In the genomic region with DNA sequence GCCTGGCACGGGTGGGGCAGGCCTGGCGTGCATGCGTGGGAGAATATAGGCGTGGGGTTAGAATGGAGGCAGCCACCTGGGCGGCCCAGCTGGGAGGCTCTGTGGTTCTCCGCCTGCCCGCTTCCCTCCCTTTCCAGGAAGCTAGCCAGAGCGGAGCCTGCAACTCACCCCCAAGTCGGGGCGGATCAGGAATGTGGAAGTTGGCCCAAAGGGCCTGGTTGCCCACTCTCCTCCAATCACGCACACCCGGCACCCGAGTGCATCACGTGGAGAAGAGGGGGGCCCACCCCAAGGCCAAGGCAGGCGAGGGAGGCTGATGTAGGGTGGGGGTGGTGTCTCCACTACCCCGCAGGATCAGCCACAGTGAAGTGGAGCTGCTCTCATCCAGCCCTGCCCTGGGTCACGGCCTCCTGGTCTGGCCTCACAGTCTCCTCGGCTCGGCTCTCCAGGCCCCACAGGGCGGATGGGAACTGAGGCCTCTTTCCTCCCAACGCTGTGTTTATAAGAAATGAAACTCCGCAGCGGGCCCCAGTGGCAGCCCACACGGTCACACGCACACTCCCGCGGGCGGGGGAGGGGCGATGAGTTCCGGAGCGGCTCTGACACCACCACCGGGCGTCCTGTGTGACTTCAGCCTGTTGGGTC, we compare ENCODE assay signal across 8 mouse cellular contexts. TPM values are rescaled to one million over a fixed set of nuclear protein-coding genes. Genes with fewer than 3 reads are reported as not detected.
DNase-seq lines count a peak whose midpoint lies in the region; ATAC-seq and TF ChIP-seq lines count a peak whose summit lies in the region.

No protein-coding gene starts in this region.

- H3K27ac ChIP-seq in gastrocnemius, adult 2 months = peak overlapping the region; percentile 97
- H3K27ac ChIP-seq in hindbrain, postnatal 0 days = peak overlapping the region; percentile 51
- peak overlapping the region; percentile 86 for H3K27ac ChIP-seq in left cerebral cortex, adult 2 months
- H3K27ac ChIP-seq in macrophage = peak overlapping the region; percentile 93

- H3K4me3 ChIP-seq in gastrocnemius, adult 2 months = peak overlapping the region; percentile 70
- H3K4me3 ChIP-seq in hindbrain, postnatal 0 days (ENCODE audit: low read length) = peak overlapping the region; percentile 19
- H3K4me3 ChIP-seq in left cerebral cortex, adult 2 months = peak overlapping the region; percentile 49
- peak overlapping the region; percentile 36 for H3K4me3 ChIP-seq in macrophage (ENCODE audit: inconsistent target)

- under 1% methylated on average over 33 of the region's 33 CpGs for WGBS in hindbrain, postnatal 0 days
- WGBS in macrophage (ENCODE audit: missing documents) = under 1% methylated on average over 33 of the region's 33 CpGs

- TF ChIP-seq CTCF in gastrocnemius, adult 2 months (IDR thresholded peaks at IDR 0.05) = peak; percentile 55
- peak; percentile 53 for TF ChIP-seq CTCF in hindbrain, postnatal 0 days (IDR thresholded peaks at IDR 0.05; ENCODE audit: low read depth)
- peak; percentile 41 for TF ChIP-seq CTCF in left cerebral cortex, adult 2 months (IDR thresholded peaks at IDR 0.05)

- H3K4me2 ChIP-seq in hindbrain, postnatal 0 days (ENCODE audit: low read depth, low read length) = peak overlapping the region; percentile 60

- H3K4me1 ChIP-seq in hindbrain, postnatal 0 days (ENCODE audit: insufficient read depth, low read length) = peaks cover 27% of the 10 kb centered on the region

- intact Hi-C loops in gastrocnemius, adult 2 months (cut with DNase I) = no loop called here
- intact Hi-C loops in left cerebral cortex, adult 2 months (cut with DNase I) = no loop called here

- no peaks in the 10 kb centered on the region for H3K36me3 ChIP-seq in hindbrain, postnatal 0 days (ENCODE audit: insufficient read depth, low read length)
- no peaks in the 10 kb centered on the region for H3K36me3 ChIP-seq in macrophage (ENCODE audit: inconsistent target)

- ATAC-seq in common myeloid progenitor, adult 5-6 weeks (replicated peaks; ENCODE audit: low read depth, poor library complexity, severe bottlenecking) = peak; percentile 79
- peak; percentile 85 for ATAC-seq in hindbrain, postnatal 0 days

- H3K27me3 ChIP-seq in hindbrain, postnatal 0 days (ENCODE audit: insufficient read depth, low read length) = 0 out of 2 replicates have a peak, but pooled peaks cover 5% of the 10 kb centered on the region

- DNase-seq in T-cell, adult 2 months (ENCODE audit: low spot score) = peak; percentile 96
- DNase-seq in gastrocnemius, adult 2 months = peak; percentile 94
- DNase-seq in hindbrain, postnatal 0 days (ENCODE audit: low spot score) = peak; percentile 82
- peak; percentile 66 to 77 for DNase-seq in left cerebral cortex, adult 2 months (ENCODE audit: extremely low spot score in 1 of 2, low spot score in 2 of 2)
- peak; percentile 76 for DNase-seq in right cerebral cortex, adult 18-20 months
- peak; percentile 79 for DNase-seq in urinary bladder, adult 2 months (ENCODE audit: low spot score)

- H3K9me3 ChIP-seq in hindbrain, postnatal 0 days (ENCODE audit: low read length) = no peaks in the 10 kb centered on the region

- no peaks in the 10 kb centered on the region for H3K79me2 ChIP-seq in macrophage (ENCODE audit: inconsistent target)

- peak overlapping the region; percentile 46 for H3K9ac ChIP-seq in hindbrain, postnatal 0 days (replicated peaks; ENCODE audit: low read length)

RNA-seq across cellular contexts. Expression of a gene that starts 6.2 kb away (rescaled TPM):
- total RNA-seq in common myeloid progenitor, adult 5-6 weeks (2017) = 57.2 and 69.8 TPM in 2 replicates
- total RNA-seq in gastrocnemius, adult 2 months (2021) = 1 to 10 TPM; 6.2 to 7.0 TPM
- total RNA-seq in hindbrain, postnatal 0 days (2014; rRNA removed) = 3.3 and 8.5 TPM in 2 replicates
- 3.7 and 4.4 TPM in 2 replicates for polyA plus RNA-seq in hindbrain, postnatal 0 days (2015; fragmentation: Nextera tagmentation; extraction: Ambion mirVana)
- total RNA-seq in left cerebral cortex, adult 2 months (2021) = 1 to 10 TPM; 6.6 to 8.2 TPM
- total RNA-seq in macrophage (2018; cell fraction: chromatin; rRNA removed) = 1,000 to 10,000 TPM in 16 of 26 experiments, 100 to 1,000 TPM in 10; 182 to 4,122 (median 1,484) TPM
- total RNA-seq in macrophage (2018; cell fraction: cytosol; rRNA removed) = 1,000 to 10,000 TPM in 3 of 26 experiments, 100 to 1,000 TPM in 20, 10 to 100 TPM in 3; 70.8 to 1,263 (median 454) TPM
- total RNA-seq in macrophage (2018; cell fraction: nucleus; rRNA removed) = 1,000 to 10,000 TPM in 16 of 26 experiments, 100 to 1,000 TPM in 10; 125 to 4,136 (median 1,548) TPM
- polyA plus RNA-seq in macrophage (2018) = 39.6 to 162 TPM (median 77.3 TPM) in 3 replicates
- 71.6 and 89.5 TPM in 2 replicates for polyA plus RNA-seq in urinary bladder, adult 2 months (2012; rRNA removed)

RNA-seq across cellular contexts. Expression of a gene that starts 9.4 kb away (rescaled TPM):
- total RNA-seq in common myeloid progenitor, adult 5-6 weeks (2017) = 0.69 TPM in 1 of 2 replicates, not detected in the other
- total RNA-seq in gastrocnemius, adult 2 months (2021) = under 1 TPM; 0.28 to 0.53 TPM
- total RNA-seq in hindbrain, postnatal 0 days (2014; rRNA removed) = not detected in 2 replicates
- polyA plus RNA-seq in hindbrain, postnatal 0 days (2015; fragmentation: Nextera tagmentation; extraction: Ambion mirVana) = not detected in 2 replicates
- 1 to 10 TPM in 1 of 2 experiments, under 1 TPM in 1; 0.52 to 1.1 TPM for total RNA-seq in left cerebral cortex, adult 2 months (2021)
- 1 to 10 TPM in 12 of 26 experiments, under 1 TPM in 2, not detected in 12; 0.88 to 3.4 (median 1.3) TPM for total RNA-seq in macrophage (2018; cell fraction: chromatin; rRNA removed)
- under 1 TPM in 8 of 26 experiments, not detected in 18; 0.14 to 0.42 (median 0.19) TPM for total RNA-seq in macrophage (2018; cell fraction: cytosol; rRNA removed)
- total RNA-seq in macrophage (2018; cell fraction: nucleus; rRNA removed) = 1 to 10 TPM in 12 of 26 experiments, under 1 TPM in 3, not detected in 11; 0.53 to 5.5 (median 1.5) TPM
- not detected in 3 replicates for polyA plus RNA-seq in macrophage (2018)
- 1.8 and 2.3 TPM in 2 replicates for polyA plus RNA-seq in urinary bladder, adult 2 months (2012; rRNA removed)

RNA-seq across cellular contexts. Expression of a gene that starts 43.0 kb away (rescaled TPM):
- not detected in 2 replicates for total RNA-seq in common myeloid progenitor, adult 5-6 weeks (2017)
- total RNA-seq in gastrocnemius, adult 2 months (2021) = not detected
- total RNA-seq in hindbrain, postnatal 0 days (2014; rRNA removed) = 0.11 TPM in 1 of 2 replicates, not detected in the other
- 0.15 TPM in 1 of 2 replicates, not detected in the other for polyA plus RNA-seq in hindbrain, postnatal 0 days (2015; fragmentation: Nextera tagmentation; extraction: Ambion mirVana)
- total RNA-seq in left cerebral cortex, adult 2 months (2021) = not detected
- total RNA-seq in macrophage (2018; cell fraction: chromatin; rRNA removed) = not detected
- not detected for total RNA-seq in macrophage (2018; cell fraction: cytosol; rRNA removed)
- total RNA-seq in macrophage (2018; cell fraction: nucleus; rRNA removed) = under 1 TPM in 1 of 26 experiments, not detected in 25; 0.82 TPM
- not detected in 3 replicates for polyA plus RNA-seq in macrophage (2018)
- polyA plus RNA-seq in urinary bladder, adult 2 months (2012; rRNA removed) = 0.12 and 0.21 TPM in 2 replicates

RNA-seq across cellular contexts. Expression of a gene that starts 56.5 kb away (rescaled TPM):
- total RNA-seq in common myeloid progenitor, adult 5-6 weeks (2017) = 110 and 112 TPM in 2 replicates
- 1 to 10 TPM; 4.1 to 5.2 TPM for total RNA-seq in gastrocnemius, adult 2 months (2021)
- 4.1 and 4.2 TPM in 2 replicates for total RNA-seq in hindbrain, postnatal 0 days (2014; rRNA removed)
- polyA plus RNA-seq in hindbrain, postnatal 0 days (2015; fragmentation: Nextera tagmentation; extraction: Ambion mirVana) = 11.7 and 12.8 TPM in 2 replicates
- total RNA-seq in left cerebral cortex, adult 2 months (2021) = 10 to 100 TPM; 10.9 to 12.0 TPM
- 10 to 100 TPM; 10.6 to 72.6 (median 35.5) TPM for total RNA-seq in macrophage (2018; cell fraction: chromatin; rRNA removed)
- 10 to 100 TPM in 24 of 26 experiments, 1 to 10 TPM in 2; 8.4 to 19.4 (median 16.1) TPM for total RNA-seq in macrophage (2018; cell fraction: cytosol; rRNA removed)
- total RNA-seq in macrophage (2018; cell fraction: nucleus; rRNA removed) = 10 to 100 TPM; 10.5 to 43.0 (median 21.8) TPM
- 13.3 to 30.3 TPM (median 19.0 TPM) in 3 replicates for polyA plus RNA-seq in macrophage (2018)
- polyA plus RNA-seq in urinary bladder, adult 2 months (2012; rRNA removed) = 10.2 and 13.9 TPM in 2 replicates

Comparison
In these comparisons a context has a peak if more than half of its experiments do, and no peak if none do; other contexts are left out.
1. Peak in every context shown above with its lines: DNase-seq, ATAC-seq, H3K4me3 ChIP-seq and H3K27ac ChIP-seq.
2. H3K4me3 ChIP-seq: peak in every context shown above with its lines; median percentile 70 in gastrocnemius, adult 2 months; 49 in left cerebral cortex, adult 2 months; 36 in macrophage; 19 in hindbrain, postnatal 0 days.